Mouse (Mus musculus) gastrocnemius, postnatal 4 days (tissue): Measurements from ENCODE around the gene Rsph1. TPM values are rescaled to one million over a fixed set of nuclear protein-coding genes. Genes with fewer than 3 reads are reported as not detected.
"Not testable (repeated sequence)": the region's sequence is repeated elsewhere in the genome, so short reads cannot be mapped to it uniquely, and the experiment has no call there.

Experiments
- DNase-seq, 2 experiments: peaks; one replicate each; pipeline ENCODE4 v3.0.0; 2021 to 2022; ENCODE audit warnings: low spot score in 2 of 2, mixed read lengths in 2 of 2
- total RNA-seq, 2 experiments: library from RNA; stranded (reverse); gene quantifications; 2 replicates each; pipeline ENCODE4 v1.2.3; 2021

Gene Rsph1
- total RNA-seq, 2 experiments from 2014 or later = 1.8 to 2.1 TPM

DNA sequence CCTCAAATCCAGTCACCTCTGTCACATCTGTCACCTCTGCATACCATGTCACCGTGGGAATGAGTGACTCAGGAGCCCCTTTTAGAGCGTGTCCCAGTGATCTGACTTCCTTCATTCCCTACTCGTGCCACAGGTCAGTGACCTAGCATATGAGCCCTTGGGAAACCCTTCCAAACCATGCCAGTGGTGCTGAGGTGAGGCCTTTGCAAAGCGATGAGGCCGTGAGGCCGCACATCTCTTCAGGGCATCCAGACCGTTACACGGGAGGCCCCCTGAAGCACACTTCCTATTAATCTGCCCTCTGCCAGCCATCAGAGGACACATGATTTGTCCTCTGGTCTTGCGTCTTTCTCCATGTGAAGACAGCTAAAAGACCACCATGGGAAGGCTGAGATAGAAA lies 2.4 kb upstream of the Rsph1 start:
- no peak for DNase-seq

GRCm38 (mm10) chr17:31277931-31278330 lies 748 bp upstream of the Rsph1 start:
- DNase-seq = no peak

DNA sequence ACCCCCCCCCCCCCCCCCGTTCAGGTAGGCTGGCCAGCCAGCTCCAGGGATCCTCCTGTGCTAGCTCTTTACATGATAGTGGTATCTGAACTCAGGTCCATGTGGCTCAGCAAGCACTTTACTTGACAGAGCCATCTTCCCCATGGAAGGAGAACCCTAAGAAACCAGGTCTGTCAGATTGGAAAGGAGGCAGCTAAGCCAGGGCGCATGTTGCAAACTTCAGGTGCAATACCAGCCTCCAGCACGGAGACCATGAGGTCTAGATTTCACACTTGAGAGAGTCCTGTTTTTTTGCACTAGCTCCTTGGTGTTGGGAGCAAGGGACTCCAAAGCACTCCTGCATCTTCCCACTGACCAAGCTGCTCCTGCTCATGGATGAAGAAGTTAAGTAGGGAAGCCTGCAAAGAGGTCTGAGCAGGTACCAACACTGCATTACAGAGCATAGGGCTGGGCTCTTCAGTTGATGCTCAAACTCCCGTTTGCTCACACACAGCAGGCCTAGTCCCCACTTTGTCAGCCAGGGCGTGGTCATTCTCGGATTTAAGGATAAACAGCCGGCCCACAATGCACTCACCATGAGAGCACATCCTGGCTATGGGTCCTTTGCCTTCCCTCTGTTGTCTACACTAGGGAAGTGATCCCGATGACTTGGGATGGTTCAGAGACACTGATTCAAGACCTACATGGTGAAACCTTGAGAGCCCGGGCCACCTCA lies 819 bp downstream of the Rsph1 start:
- no peak for DNase-seq

DNA sequence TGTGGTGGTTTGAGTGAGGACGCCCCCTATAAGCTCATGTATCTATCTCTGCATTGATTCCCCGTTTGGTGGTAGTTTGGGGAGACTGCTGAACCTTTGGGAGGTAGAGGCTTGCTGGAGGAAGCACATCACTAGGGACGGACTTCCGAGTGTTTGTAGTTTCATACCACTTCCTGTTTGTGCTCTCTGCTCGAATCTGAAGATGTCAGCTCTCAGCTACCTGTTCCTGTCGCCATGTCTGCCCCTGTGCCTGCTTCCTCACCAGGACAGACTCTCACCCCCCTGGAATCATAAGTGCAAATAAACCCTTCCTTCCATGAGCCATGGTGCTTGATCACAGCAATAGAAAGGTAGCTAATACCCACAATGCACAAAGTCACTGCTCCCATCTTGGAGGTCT lies 2.0 kb downstream of the Rsph1 start:
- DNase-seq = no peak

GRCm38 (mm10) chr17:31273631-31274030 lies 3.6 kb downstream of the Rsph1 start:
- no peak for DNase-seq

DNA sequence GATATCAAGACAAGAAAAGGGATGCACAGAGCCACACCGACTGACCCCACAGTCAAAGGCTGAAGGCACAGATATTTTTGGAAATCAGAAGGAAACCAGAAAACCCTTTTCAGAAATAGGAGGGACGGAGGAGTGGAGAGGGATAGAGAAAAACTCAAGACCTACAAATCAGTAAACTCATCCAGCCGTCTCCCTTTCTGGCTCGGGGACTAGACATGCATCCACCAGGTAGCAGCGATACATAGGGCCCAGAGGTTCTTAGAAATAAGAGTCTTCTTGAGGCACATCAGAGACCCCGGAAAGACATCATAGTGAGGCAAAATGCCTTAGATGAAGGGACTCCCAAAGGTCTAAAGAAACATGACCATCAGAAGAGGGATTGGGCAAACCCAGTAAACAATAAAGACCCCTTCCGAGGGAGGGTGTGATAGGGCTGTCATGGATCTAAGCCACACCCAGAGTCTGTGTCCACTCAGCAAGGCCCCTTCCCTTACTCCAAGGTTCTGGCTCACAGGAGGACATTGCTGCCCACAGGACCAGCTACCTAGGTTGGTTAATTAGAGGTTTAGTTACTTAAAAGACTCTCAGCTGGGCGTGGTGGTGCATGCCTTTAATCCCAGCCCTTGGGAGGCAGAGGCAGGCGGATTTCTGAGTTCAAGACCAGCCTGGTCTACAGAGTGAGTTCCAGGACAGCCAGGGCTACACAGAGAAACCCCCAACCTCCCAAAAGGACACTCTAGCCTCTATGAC lies 4.6 kb downstream of the Rsph1 start:
- no peak for DNase-seq

- DNase-seq = no peak
Measured at GRCm38 (mm10) chr17:31271136-31271851, 5.9 kb downstream of the Rsph1 start.

GRCm38 (mm10) chr17:31270736-31271135 lies 6.4 kb downstream of the Rsph1 start:
- DNase-seq = not testable (repeated sequence)

DNA sequence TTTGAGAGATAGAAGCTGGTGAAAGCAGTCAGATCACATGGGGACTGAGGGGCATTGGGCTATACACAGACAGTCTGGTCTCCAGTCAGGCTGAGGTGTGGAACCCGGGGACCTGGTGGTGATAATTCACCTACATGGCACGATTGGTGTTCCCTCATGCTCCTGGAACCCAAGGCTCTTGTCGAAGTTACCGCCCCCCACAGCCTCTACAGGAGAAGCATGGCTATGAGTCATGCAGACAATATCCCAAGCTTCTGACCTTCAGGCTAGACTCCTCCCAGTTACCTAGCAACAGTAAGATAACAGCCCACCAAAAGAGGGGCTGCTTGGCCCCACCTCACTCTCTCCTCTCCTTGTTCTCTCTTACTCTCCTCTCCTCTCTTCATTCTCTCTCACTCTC lies 6.9 kb downstream of the Rsph1 start:
- DNase-seq = no peak

GRCm38 (mm10) chr17:31269761-31270160 lies 7.4 kb downstream of the Rsph1 start:
- DNase-seq = no peak

GRCm38 (mm10) chr17:31268016-31268415 lies 9.2 kb downstream of the Rsph1 start:
- no peak for DNase-seq

DNA sequence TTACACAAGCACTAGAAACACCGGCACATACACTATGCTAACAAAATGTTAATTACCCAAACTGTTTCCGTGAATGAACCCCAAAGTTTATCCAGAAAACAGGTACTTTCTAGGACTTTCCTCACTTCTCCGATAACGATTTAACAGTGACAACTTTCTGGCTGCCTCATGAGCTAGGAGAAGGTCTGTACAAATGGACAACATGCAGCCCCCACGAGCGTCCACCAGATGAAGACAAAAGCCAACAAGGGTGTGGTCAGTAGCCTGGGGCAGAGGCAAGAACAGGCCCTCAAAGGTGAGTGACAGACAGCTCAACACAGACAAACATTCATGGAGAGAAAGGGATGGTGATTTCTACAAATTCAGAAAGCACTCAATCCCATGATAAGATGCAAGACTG lies 9.6 kb downstream of the Rsph1 start:
- DNase-seq = no peak

GRCm38 (mm10) chr17:31267138-31267537 lies 10.0 kb downstream of the Rsph1 start:
- DNase-seq = no peak

DNA sequence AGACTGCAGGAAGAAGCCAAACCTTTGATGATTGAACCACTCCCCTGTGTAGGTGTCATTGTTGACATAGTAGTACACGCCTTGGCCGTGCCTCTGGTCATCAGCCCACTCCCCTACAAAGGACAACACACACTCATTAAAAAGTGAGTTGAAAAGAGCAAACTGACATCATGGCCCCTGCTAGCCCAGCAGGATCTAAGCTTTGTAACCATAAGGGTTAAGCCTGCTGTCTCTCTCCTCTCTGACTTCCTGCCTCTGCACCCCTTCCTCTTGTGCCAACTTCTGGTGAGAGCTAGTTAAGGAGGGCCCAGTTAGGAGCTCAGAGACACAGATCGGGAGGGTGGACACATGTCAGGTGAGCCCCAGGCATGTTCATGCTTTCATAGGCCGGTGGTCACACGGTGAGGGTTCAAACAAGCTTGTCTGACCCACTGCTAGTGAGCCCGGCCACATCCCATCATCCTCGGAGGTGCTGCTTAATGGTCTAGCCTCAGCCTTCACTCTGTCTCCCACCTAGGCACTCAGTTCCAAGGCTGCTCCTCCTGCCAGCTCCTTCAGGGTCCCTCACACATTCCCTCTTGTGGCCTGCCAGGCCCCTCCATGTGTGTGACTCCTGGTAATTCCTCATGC lies 10.7 kb downstream of the Rsph1 start:
- no peak for DNase-seq

- no peak for DNase-seq
Measured at GRCm38 (mm10) chr17:31265831-31266230, 11.4 kb downstream of the Rsph1 start.

- DNase-seq = no peak
Measured at GRCm38 (mm10) chr17:31265171-31265572, 12.0 kb downstream of the Rsph1 start.

GRCm38 (mm10) chr17:31264372-31264771 lies 12.8 kb downstream of the Rsph1 start:
- no peak for DNase-seq

- no peak for DNase-seq
Measured at GRCm38 (mm10) chr17:31263770-31264169, 13.4 kb downstream of the Rsph1 start.

GRCm38 (mm10) chr17:31262715-31263114 lies 14.5 kb downstream of the Rsph1 start:
- DNase-seq = no peak

DNA sequence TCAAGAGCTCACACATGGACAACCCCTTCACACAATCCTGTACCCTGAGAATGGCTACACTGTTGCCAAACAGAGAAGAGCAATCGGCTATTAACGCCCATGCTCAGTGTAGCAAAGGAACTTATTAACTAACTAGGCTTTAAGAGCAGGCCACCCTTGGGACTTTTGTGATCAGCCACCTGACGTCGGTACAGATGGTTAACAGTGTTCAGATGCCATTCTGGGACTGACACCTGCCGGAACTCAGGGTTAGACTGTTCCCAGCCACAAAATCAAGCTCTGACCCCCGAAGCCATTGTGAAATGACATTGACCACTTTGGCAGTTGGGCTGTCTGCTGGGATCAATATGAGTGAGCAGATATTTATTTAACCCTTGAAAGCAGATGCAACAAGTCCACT lies 15.8 kb downstream of the Rsph1 start:
- DNase-seq = no peak

DNA sequence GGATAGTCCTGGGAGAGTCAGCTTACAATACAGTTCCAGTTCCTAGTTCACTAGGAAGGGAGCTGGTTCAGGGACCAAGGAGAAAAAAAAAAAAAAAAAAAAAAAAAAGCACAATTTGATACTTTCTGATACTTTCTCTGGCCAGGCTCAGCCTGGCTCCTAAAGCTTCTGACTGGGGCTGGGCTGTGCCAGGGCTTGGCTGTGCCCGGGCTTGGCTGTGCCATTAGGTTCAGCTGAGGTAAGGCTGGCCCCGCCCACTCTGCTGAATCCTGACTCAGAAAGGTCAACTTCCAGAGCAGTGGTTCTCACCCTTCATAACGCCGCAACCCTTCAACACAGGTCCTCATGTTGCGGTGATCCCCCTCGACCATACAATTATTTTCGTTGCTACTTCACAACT lies 16.8 kb downstream of the Rsph1 start:
- DNase-seq = peak in 1 of 2 experiments; percentile 64

DNA sequence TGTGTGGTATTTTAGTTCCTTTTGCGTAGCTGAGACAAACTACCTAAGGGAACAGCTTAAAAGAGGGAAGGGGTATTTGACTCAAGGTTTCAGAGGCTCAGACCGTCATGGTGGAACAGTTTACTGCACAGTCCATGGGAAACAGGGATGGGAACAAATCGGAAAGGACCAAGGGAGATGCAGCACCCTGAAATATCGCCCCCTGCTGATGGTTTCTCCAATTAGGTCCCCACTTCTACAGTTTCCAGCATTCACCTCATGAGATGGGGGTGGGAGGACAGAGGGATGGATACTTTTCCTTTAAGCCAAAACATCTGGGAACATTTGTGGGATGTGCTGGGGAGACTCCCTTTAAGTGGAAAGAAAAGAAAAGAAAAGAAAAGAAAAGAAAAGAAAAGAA lies 17.4 kb downstream of the Rsph1 start:
- DNase-seq = no peak
